Mouse (Mus musculus): ENCODE measurements at regions not wholly inside any gene's neighbourhood (a gene's known extent, or its start where the extent isn't known, plus 50 kb on each side); places are given as distances from the start of the nearest gene placed in this dataset.

GRCm38 (mm10) chr10:120694472-120694871, 204.4 kb downstream of the Msrb3 start:
- DNase-seq (ENCODE audit: low read depth), result peak; percentile 28
- TF ChIP-seq CTCF (IDR thresholded peaks at IDR 0.05; ENCODE audit: borderline replicate concordance, extremely low read depth, insufficient read depth, insufficient read length) (no peak), POLR2A (IDR thresholded peaks at IDR 0.05; ENCODE audit: borderline replicate concordance, extremely low read depth, insufficient read depth, insufficient read length, poor library complexity, severe bottlenecking) (no peak)

- peak; percentile 81 for DNase-seq (ENCODE audit: low read depth)
- TF ChIP-seq CTCF (IDR thresholded peaks at IDR 0.05; ENCODE audit: borderline replicate concordance, extremely low read depth, insufficient read depth, insufficient read length), result no peak
- TF ChIP-seq POLR2A (IDR thresholded peaks at IDR 0.05; ENCODE audit: borderline replicate concordance, extremely low read depth, insufficient read depth, insufficient read length, poor library complexity, severe bottlenecking), result no peak
Measured at GRCm38 (mm10) chr10:120691451-120691850, 207.4 kb downstream of the Msrb3 start.

- DNase-seq (ENCODE audit: low read depth), result no peak
Measured at GRCm38 (mm10) chr10:120686123-120686522, 209.9 kb upstream of the Hmga2 start.

GRCm38 (mm10) chr10:120682021-120682420, 205.8 kb upstream of the Hmga2 start:
- DNase-seq (ENCODE audit: low read depth), result no peak
- TF ChIP-seq POLR2A (IDR thresholded peaks at IDR 0.05; ENCODE audit: borderline replicate concordance, extremely low read depth, insufficient read depth, insufficient read length, poor library complexity, severe bottlenecking) (no peak), CTCF (IDR thresholded peaks at IDR 0.05; ENCODE audit: borderline replicate concordance, extremely low read depth, insufficient read depth, insufficient read length) (no peak)

More at GRCm38 (mm10) chr10:120686123-120686522, 209.9 kb upstream of the Hmga2 start:
- no peak for TF ChIP-seq CTCF (IDR thresholded peaks at IDR 0.05; ENCODE audit: borderline replicate concordance, extremely low read depth, insufficient read depth, insufficient read length)
- TF ChIP-seq POLR2A (IDR thresholded peaks at IDR 0.05; ENCODE audit: borderline replicate concordance, extremely low read depth, insufficient read depth, insufficient read length, poor library complexity, severe bottlenecking), result no peak

GRCm38 (mm10) chr10:120679982-120680381, 203.7 kb upstream of the Hmga2 start:
- DNase-seq (ENCODE audit: low read depth), result no peak
- TF ChIP-seq POLR2A (IDR thresholded peaks at IDR 0.05; ENCODE audit: borderline replicate concordance, extremely low read depth, insufficient read depth, insufficient read length, poor library complexity, severe bottlenecking) (no peak), CTCF (IDR thresholded peaks at IDR 0.05; ENCODE audit: borderline replicate concordance, extremely low read depth, insufficient read depth, insufficient read length) (no peak)

- TF ChIP-seq POLR2A (IDR thresholded peaks at IDR 0.05; ENCODE audit: borderline replicate concordance, extremely low read depth, insufficient read depth, insufficient read length, poor library complexity, severe bottlenecking) (no peak), CTCF (IDR thresholded peaks at IDR 0.05; ENCODE audit: borderline replicate concordance, extremely low read depth, insufficient read depth, insufficient read length) (no peak)
- no peak for DNase-seq (ENCODE audit: low read depth)
Measured at GRCm38 (mm10) chr10:120678277-120678676, 202.0 kb upstream of the Hmga2 start.

GRCm38 (mm10) chr10:120675369-120675768, 199.1 kb upstream of the Hmga2 start:
- DNase-seq (ENCODE audit: low read depth), result no peak
- TF ChIP-seq CTCF (IDR thresholded peaks at IDR 0.05; ENCODE audit: borderline replicate concordance, extremely low read depth, insufficient read depth, insufficient read length), result no peak
- no peak for TF ChIP-seq POLR2A (IDR thresholded peaks at IDR 0.05; ENCODE audit: borderline replicate concordance, extremely low read depth, insufficient read depth, insufficient read length, poor library complexity, severe bottlenecking)

GRCm38 (mm10) chr10:120674321-120675045, 198.2 kb upstream of the Hmga2 start:
- TF ChIP-seq CTCF (IDR thresholded peaks at IDR 0.05; ENCODE audit: borderline replicate concordance, extremely low read depth, insufficient read depth, insufficient read length) (no peak), POLR2A (IDR thresholded peaks at IDR 0.05; ENCODE audit: borderline replicate concordance, extremely low read depth, insufficient read depth, insufficient read length, poor library complexity, severe bottlenecking) (no peak)
- peak; percentile 41 for DNase-seq (ENCODE audit: low read depth)

- peak; percentile 59 for DNase-seq (ENCODE audit: low read depth)
Measured at GRCm38 (mm10) chr10:120667678-120668031, 191.4 kb upstream of the Hmga2 start.

- TF ChIP-seq CTCF (IDR thresholded peaks at IDR 0.05; ENCODE audit: borderline replicate concordance, extremely low read depth, insufficient read depth, insufficient read length) (peak; percentile 72), POLR2A (IDR thresholded peaks at IDR 0.05; ENCODE audit: borderline replicate concordance, extremely low read depth, insufficient read depth, insufficient read length, poor library complexity, severe bottlenecking) (no peak)
- peak; percentile 86 for DNase-seq (ENCODE audit: low read depth)
Measured at GRCm38 (mm10) chr10:120666985-120667677, 190.9 kb upstream of the Hmga2 start.

- DNase-seq (ENCODE audit: low read depth), result no peak
- no peak for TF ChIP-seq POLR2A (IDR thresholded peaks at IDR 0.05; ENCODE audit: borderline replicate concordance, extremely low read depth, insufficient read depth, insufficient read length, poor library complexity, severe bottlenecking)
- no peak for TF ChIP-seq CTCF (IDR thresholded peaks at IDR 0.05; ENCODE audit: borderline replicate concordance, extremely low read depth, insufficient read depth, insufficient read length)
Measured at GRCm38 (mm10) chr10:120666202-120666860, 190.1 kb upstream of the Hmga2 start.
